Mouse (Mus musculus) MEL (cell line): Measurements from ENCODE around the gene Rin2. TPM values are rescaled to one million over a fixed set of nuclear protein-coding genes. Genes with fewer than 3 reads are reported as not detected.
A peak's percentile ranks its signal among the peaks of the same experiment; 100 is the strongest.

Source experiments
- DNase-seq: peaks from one replicate; pipeline ENCODE4 v3.0.0; 2011; ENCODE audit warnings: low read depth, low spot score
- H3K27ac ChIP-seq: 2 replicates; pipeline ENCODE4 v1.5.1; 2012; ENCODE audit warnings: low read depth, mild to moderate bottlenecking, control low read depth, low read length, moderate library complexity; ENCODE audit not compliant: control insufficient read depth
- H3K27me3 ChIP-seq, 2 experiments: fragments of 150-350 bp in 1 of 2; sonication (generic) in 1 of 2; 2 replicates each; pipeline ENCODE4 v1.6.1; 2012; ENCODE audit warnings: low read length in 2 of 2, mild to moderate bottlenecking in 2 of 2, improper control_type of control experiment in 1 of 2, moderate library complexity in 1 of 2; ENCODE audit not compliant: insufficient read depth in 2 of 2, control insufficient read depth in 1 of 2
- H3K36me3 ChIP-seq, 2 experiments: 2 replicates each; pipeline ENCODE4 v1.6.1; 2012 to 2014; ENCODE audit warnings: low read length in 2 of 2, improper control_type of control experiment in 1 of 2, inconsistent platforms in 1 of 2, mild to moderate bottlenecking in 1 of 2; ENCODE audit not compliant: insufficient read depth in 2 of 2, control insufficient read depth in 1 of 2
- H3K4me1 ChIP-seq, 2 experiments: fragments of 150-350 bp in 1 of 2; sonication (generic) in 1 of 2; 2 replicates each; pipeline ENCODE4 v1.6.1; 2012; ENCODE audit warnings: low read length in 2 of 2, improper control_type of control experiment in 1 of 2, mild to moderate bottlenecking in 1 of 2; ENCODE audit not compliant: insufficient read depth in 2 of 2, control insufficient read depth in 1 of 2
- H3K4me3 ChIP-seq, 2 experiments: fragments of 150-350 bp in 1 of 2; sonication (generic) in 1 of 2; 2 replicates each; pipeline ENCODE4 v1.5.1; 2012; ENCODE audit warnings: low read depth in 2 of 2, low read length in 2 of 2, mild to moderate bottlenecking in 2 of 2, moderate library complexity in 2 of 2, control low read depth in 1 of 2, improper control_type of control experiment in 1 of 2; ENCODE audit not compliant: control insufficient read depth in 1 of 2, insufficient read depth in 1 of 2
- H3K79me2 ChIP-seq: 2 replicates; pipeline ENCODE4 v1.6.1; 2012; ENCODE audit warnings: mild to moderate bottlenecking, low read length, moderate library complexity; ENCODE audit not compliant: control insufficient read depth, poor library complexity, insufficient read depth
- H3K9ac ChIP-seq: 2 replicates; pipeline ENCODE4 v1.6.1; 2012; ENCODE audit warnings: low read depth, mild to moderate bottlenecking, control low read depth, low read length, moderate library complexity; ENCODE audit not compliant: control insufficient read depth, poor library complexity, severe bottlenecking
- H3K9me3 ChIP-seq: fragments of 150-350 bp; sonication (generic); replicated peaks from 2 replicates; pipeline ENCODE4 v1.6.1; 2012; ENCODE audit warnings: mild to moderate bottlenecking, low read length, improper control_type of control experiment, moderate library complexity; ENCODE audit not compliant: insufficient read depth
- BHLHE40 ChIP-seq: IDR thresholded peaks from 2 replicates; pipeline ENCODE4 v1.6.1; 2012; ENCODE audit warnings: low read depth, mild to moderate bottlenecking, inconsistent platforms, low read length, improper control_type of control experiment, borderline replicate concordance
- CHD1 ChIP-seq: IDR thresholded peaks from 2 replicates; pipeline ENCODE4 v1.6.1; 2012; ENCODE audit warnings: low read depth, mild to moderate bottlenecking, inconsistent platforms, low read length, improper control_type of control experiment
- CHD2 ChIP-seq: IDR thresholded peaks from 2 replicates; pipeline ENCODE4 v1.6.1; 2011; ENCODE audit warnings: low read length, improper control_type of control experiment
- CTCF ChIP-seq, 3 experiments: IDR thresholded peaks in 2 of 3; conservative IDR thresholded peaks in 1 of 3; 2 replicates each; pipeline ENCODE4 v1.5.1; 2011 to 2012; ENCODE audit warnings: low read length in 3 of 3, low read depth in 2 of 3, mild to moderate bottlenecking in 2 of 3, improper control_type of control experiment in 1 of 3, inconsistent platforms in 1 of 3, mixed read lengths in 1 of 3, moderate library complexity in 1 of 3; ENCODE audit not compliant: control insufficient read depth in 1 of 3, insufficient read depth in 1 of 3, poor library complexity in 1 of 3, severe bottlenecking in 1 of 3
- E2F4 ChIP-seq: IDR thresholded peaks from 2 replicates; pipeline ENCODE4 v1.6.1; 2011; ENCODE audit warnings: low read depth, low read length, improper control_type of control experiment, borderline replicate concordance
- ELF1 ChIP-seq: IDR thresholded peaks from 2 replicates; pipeline ENCODE4 v1.6.1; 2014; ENCODE audit warnings: low read depth, mild to moderate bottlenecking, inconsistent platforms, low read length, improper control_type of control experiment, moderate library complexity
- EP300 ChIP-seq, 2 experiments: IDR thresholded peaks; 2 replicates each; pipeline ENCODE4 v1.6.1; 2011; ENCODE audit warnings: improper control_type of control experiment in 2 of 2, low read length in 2 of 2, low read depth in 1 of 2, mild to moderate bottlenecking in 1 of 2
- ETS1 ChIP-seq: IDR thresholded peaks from 2 replicates; pipeline ENCODE4 v1.6.1; 2012; ENCODE audit warnings: low read depth, mild to moderate bottlenecking, inconsistent platforms, low read length, improper control_type of control experiment, moderate library complexity
- GABPA ChIP-seq: IDR thresholded peaks from 2 replicates; pipeline ENCODE4 v1.6.1; 2012; ENCODE audit warnings: low read depth, mild to moderate bottlenecking, inconsistent platforms, low read length, improper control_type of control experiment, moderate library complexity
- HCFC1 ChIP-seq: IDR thresholded peaks from 2 replicates; pipeline ENCODE4 v1.6.1; 2012; ENCODE audit warnings: low read depth, mild to moderate bottlenecking, inconsistent platforms, low read length, improper control_type of control experiment, moderate library complexity
- JUND ChIP-seq: IDR thresholded peaks from 2 replicates; pipeline ENCODE4 v1.6.1; 2011; ENCODE audit warnings: low read depth, mild to moderate bottlenecking, improper control_type of control experiment, low read length
- MAFK ChIP-seq: IDR thresholded peaks from 2 replicates; pipeline ENCODE4 v1.6.1; 2011; ENCODE audit warnings: low read depth, mild to moderate bottlenecking, low read length, improper control_type of control experiment, borderline replicate concordance
- MAX ChIP-seq: IDR thresholded peaks from 2 replicates; pipeline ENCODE4 v1.6.1; 2011; ENCODE audit warnings: low read length, improper control_type of control experiment
- MAZ ChIP-seq: IDR thresholded peaks from 2 replicates; pipeline ENCODE4 v1.6.1; 2012; ENCODE audit warnings: low read depth, mild to moderate bottlenecking, inconsistent platforms, low read length, improper control_type of control experiment
- MXI1 ChIP-seq: IDR thresholded peaks from 2 replicates; pipeline ENCODE4 v1.6.1; 2011; ENCODE audit warnings: mild to moderate bottlenecking, low read depth, low read length, improper control_type of control experiment
- MYB ChIP-seq: IDR thresholded peaks from 2 replicates; pipeline ENCODE4 v1.6.1; 2011; ENCODE audit warnings: mild to moderate bottlenecking, low read depth, low read length, improper control_type of control experiment
- MYC ChIP-seq: IDR thresholded peaks from 2 replicates; pipeline ENCODE4 v1.6.1; 2011; ENCODE audit warnings: low read depth, mild to moderate bottlenecking, low read length, improper control_type of control experiment, moderate library complexity
- NELFE ChIP-seq: IDR thresholded peaks from 2 replicates; pipeline ENCODE4 v1.6.1; 2011; ENCODE audit warnings: low read depth, low read length, improper control_type of control experiment
- NRF1 ChIP-seq: IDR thresholded peaks from 2 replicates; pipeline ENCODE4 v1.6.1; 2014; ENCODE audit warnings: low read depth, mild to moderate bottlenecking, inconsistent platforms, low read length, improper control_type of control experiment, moderate library complexity; ENCODE audit not compliant: poor library complexity, insufficient read depth, severe bottlenecking
- POLR2A ChIP-seq, 2 experiments: IDR thresholded peaks; 2 replicates each; pipeline ENCODE4 v1.6.1; 2011 to 2012; ENCODE audit warnings: low read length in 2 of 2, mild to moderate bottlenecking in 2 of 2, control low read depth in 1 of 2, improper control_type of control experiment in 1 of 2, low read depth in 1 of 2, moderate library complexity in 1 of 2; ENCODE audit not compliant: control insufficient read depth in 1 of 2, insufficient read depth in 1 of 2, poor library complexity in 1 of 2
- POLR2AphosphoS2 ChIP-seq: IDR thresholded peaks from 2 replicates; pipeline ENCODE4 v1.6.1; 2011; ENCODE audit warnings: low read length, improper control_type of control experiment
- POLR2AphosphoS5 ChIP-seq: IDR thresholded peaks from 2 replicates; pipeline ENCODE4 v1.6.1; 2012; ENCODE audit warnings: low read depth, borderline replicate concordance, mild to moderate bottlenecking, inconsistent platforms, low read length, moderate library complexity, mixed read lengths
- RAD21 ChIP-seq: IDR thresholded peaks from 2 replicates; pipeline ENCODE4 v1.6.1; 2011; ENCODE audit warnings: mild to moderate bottlenecking, low read depth, low read length, improper control_type of control experiment
- RCOR1 ChIP-seq: IDR thresholded peaks from 2 replicates; pipeline ENCODE4 v1.6.1; 2012; ENCODE audit warnings: low read depth, mild to moderate bottlenecking, inconsistent platforms, low read length, improper control_type of control experiment
- SIN3A ChIP-seq: IDR thresholded peaks from 2 replicates; pipeline ENCODE4 v1.6.1; 2012; ENCODE audit warnings: low read length, improper control_type of control experiment, inconsistent platforms
- SMC3 ChIP-seq: IDR thresholded peaks from 2 replicates; pipeline ENCODE4 v1.6.1; 2011; ENCODE audit warnings: low read depth, low read length, improper control_type of control experiment
- TAL1 ChIP-seq: IDR thresholded peaks from 2 replicates; pipeline ENCODE4 v1.6.1; 2012; ENCODE audit warnings: mild to moderate bottlenecking, inconsistent platforms, low read length, moderate library complexity, mixed read lengths
- TBP ChIP-seq: IDR thresholded peaks from 2 replicates; pipeline ENCODE4 v1.8.0; 2011; ENCODE audit warnings: low read depth, low read length, improper control_type of control experiment
- TCF12 ChIP-seq: IDR thresholded peaks from 2 replicates; pipeline ENCODE4 v1.6.1; 2014; ENCODE audit warnings: low read depth, mild to moderate bottlenecking, inconsistent platforms, low read length, improper control_type of control experiment, moderate library complexity
- UBTF ChIP-seq: IDR thresholded peaks from 2 replicates; pipeline ENCODE4 v1.6.1; 2012; ENCODE audit warnings: low read depth, mild to moderate bottlenecking, inconsistent platforms, low read length, improper control_type of control experiment, moderate library complexity, borderline replicate concordance; ENCODE audit not compliant: insufficient read depth
- USF1 ChIP-seq: IDR thresholded peaks from 2 replicates; pipeline ENCODE4 v1.6.1; 2014; ENCODE audit warnings: low read depth, mild to moderate bottlenecking, inconsistent platforms, low read length, improper control_type of control experiment, moderate library complexity
- USF2 ChIP-seq, 2 experiments: IDR thresholded peaks; 2 replicates each; pipeline ENCODE4 v1.6.1; 2011 to 2012; ENCODE audit warnings: improper control_type of control experiment in 2 of 2, low read length in 2 of 2, borderline replicate concordance in 1 of 2, inconsistent platforms in 1 of 2, low read depth in 1 of 2, mild to moderate bottlenecking in 1 of 2; ENCODE audit not compliant: insufficient read depth in 1 of 2
- ZC3H11A ChIP-seq: IDR thresholded peaks from 2 replicates; pipeline ENCODE4 v1.6.1; 2012; ENCODE audit warnings: low read depth, mild to moderate bottlenecking, inconsistent platforms, low read length, improper control_type of control experiment
- ZKSCAN1 ChIP-seq: IDR thresholded peaks from 2 replicates; pipeline ENCODE4 v1.6.1; 2012; ENCODE audit warnings: low read depth, mild to moderate bottlenecking, inconsistent platforms, low read length, improper control_type of control experiment, moderate library complexity
- ZMIZ1 ChIP-seq: IDR thresholded peaks from 2 replicates; pipeline ENCODE4 v1.6.1; 2012; ENCODE audit warnings: low read depth, mild to moderate bottlenecking, inconsistent platforms, low read length, improper control_type of control experiment, moderate library complexity
- ZNF384 ChIP-seq: IDR thresholded peaks from 2 replicates; pipeline ENCODE4 v1.6.1; 2012; ENCODE audit warnings: low read depth, mild to moderate bottlenecking, inconsistent platforms, low read length, improper control_type of control experiment
- polyA plus RNA-seq, 2 experiments: library from polyadenylated mRNA; stranded (reverse) in 1 of 2; unstranded in 1 of 2; fragments of >175 nt in 1 of 2; fragments of >200 nt in 1 of 2; gene quantifications; 2 replicates each; pipeline versions ENCODE4 v1.2.1 to v1.2.4; 2012; ENCODE audit warnings: low replicate concordance in 2 of 2, low read depth in 1 of 2; ENCODE audit not compliant: insufficient read length in 2 of 2, insufficient read depth in 1 of 2, missing spikeins in 1 of 2
- total RNA-seq: library from RNA; depleted of rRNA; stranded (reverse); fragments of 300-350 nt; gene quantifications from 2 replicates; pipeline ENCODE4 v1.2.3, GENCODE M21; 2012

The Rin2 gene
- total and polyA plus RNA-seq, 3 experiments = 0.01 TPM; not detected in 2

GRCm38 (mm10) chr2:145903061-145903901 is 228.3 kb downstream of the Rin2 start:
- peak overlapping the region; percentile 51 for H3K27ac ChIP-seq
- peak; percentile 90 for DNase-seq
- peaks cover 34% of the 10 kb centered on the region for H3K79me2 ChIP-seq
- H3K27me3 ChIP-seq = no peaks in the 10 kb centered on the region
- H3K9ac ChIP-seq = peak overlapping the region; percentile 96
- peaks cover 2 to 8% of the 10 kb centered on the region in 2 experiments; a peak in 3 of 4 replicates for H3K4me1 ChIP-seq
- peaks cover 1 to 14% of the 10 kb centered on the region in 2 experiments; a peak in 2 of 4 replicates for H3K36me3 ChIP-seq
- peak overlapping the region; percentile 67 to 97 for H3K4me3 ChIP-seq
- H3K9me3 ChIP-seq = no peaks in the 10 kb centered on the region
- TF ChIP-seq USF1 (no peak), CHD1 (no peak), USF2 (IDR thresholded peaks at IDR 0.05; ENCODE audit: borderline replicate concordance in 1 of 2, insufficient read depth in 1 of 2, low read depth in 1 of 2, low read length in 2 of 2) (no peak), MAZ (no peak), ZMIZ1 (no peak; the same call in 1 of the 2 replicates), ETS1 (no peak), SIN3A (peak; percentile 97), GABPA (no peak), MAX (peak; percentile 45; the same call in 1 of the 2 replicates), UBTF (no peak), ZKSCAN1 (no peak), CHD2 (peak; percentile 61; the same call in 1 of the 2 replicates), ZC3H11A (no peak), ELF1 (peak; percentile 78), NRF1 (no peak), EP300 (IDR thresholded peaks at IDR 0.05; ENCODE audit: low read depth in 1 of 2, low read length in 2 of 2) (no peak), TCF12 (peak; percentile 13; the same call in 1 of the 2 replicates), JUND (no peak), POLR2AphosphoS5 (no peak), ZNF384 (peak; percentile 80), MAFK (no peak), MYC (0 out of 2 replicates have a peak, but pooled peaks have one; percentile 49), SMC3 (peak; percentile 24; the same call in 1 of the 2 replicates), RCOR1 (no peak), POLR2AphosphoS2 (no peak), MXI1 (peak; percentile 88), MYB (no peak), POLR2A (IDR thresholded peaks at IDR 0.05; ENCODE audit: control insufficient read depth in 1 of 2, insufficient read depth in 1 of 2, low read depth in 1 of 2, low read length in 2 of 2, poor library complexity in 1 of 2) (peak; percentile 73 to 79; a peak in 3 of 4 replicates), TBP (no peak), E2F4 (no peak), RAD21 (peak; percentile 30), TAL1 (no peak), NELFE (peak; percentile 80), CTCF (IDR thresholded peaks at IDR 0.05 in 2 of 3, conservative IDR thresholded peaks at IDR 0.05 in 1 of 3; ENCODE audit: control insufficient read depth in 1 of 3, insufficient read depth in 1 of 3, low read depth in 2 of 3, low read length in 3 of 3, poor library complexity in 1 of 3, severe bottlenecking in 1 of 3) (peak in 2 of 3 experiments; percentile 55; a peak in 4 of 6 replicates), BHLHE40 (no peak), HCFC1 (peak; percentile 94)
